Mouse (Mus musculus) neural tube, embryonic 10.5 days (tissue): Measurements from ENCODE around the gene Plscr1.

Experiments used
- DNase-seq: peaks from one replicate; pipeline ENCODE4 v3.0.0-alpha.2; 2017; ENCODE audit warnings: low spot score; ENCODE audit errors: extremely low spot score

Gene Plscr1

DNA sequence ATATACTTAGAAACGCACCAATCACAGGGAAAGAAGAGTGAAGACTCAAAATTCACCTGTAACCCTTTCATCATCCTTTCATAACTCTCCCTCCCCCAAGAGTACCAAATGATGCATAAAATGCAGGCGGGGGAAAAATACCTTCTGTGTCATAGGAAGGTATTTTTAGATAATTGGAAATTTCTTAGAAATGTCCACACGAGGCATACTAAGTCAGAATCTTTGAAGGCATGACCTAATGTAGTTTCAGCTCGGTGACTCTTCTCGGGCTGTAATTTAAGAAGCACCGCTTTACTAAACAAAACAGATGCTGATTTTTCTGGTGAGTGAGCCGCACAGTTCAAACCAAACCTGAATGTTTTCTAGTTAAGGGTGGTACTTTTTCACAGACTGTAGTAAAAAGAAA is at the start of gene Plscr1:
Gene Plscr1 (plus strand): TSS at position 304 of the 406 bp plus-strand sequence.
- no peak for DNase-seq

DNA sequence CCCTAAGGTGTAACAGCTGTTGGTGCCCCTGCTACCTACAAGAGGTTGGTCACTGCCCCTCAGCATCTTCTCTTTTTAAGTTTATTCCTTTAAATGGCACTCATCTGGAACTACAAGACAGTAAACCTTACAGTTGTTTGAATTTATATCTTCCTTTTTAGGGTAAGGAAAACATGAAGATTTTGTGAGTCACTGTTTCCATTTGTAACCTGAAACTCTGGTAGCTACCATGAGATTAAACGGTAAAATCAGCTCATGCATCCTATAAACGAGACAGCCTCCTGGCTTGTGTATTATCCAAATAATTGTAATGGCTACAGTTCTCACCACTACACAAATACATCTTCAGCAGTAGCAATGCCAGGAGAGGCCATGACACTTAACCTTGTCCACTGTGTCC is 45.2 kb upstream of the Plscr1 start:
- DNase-seq = no peak

DNA sequence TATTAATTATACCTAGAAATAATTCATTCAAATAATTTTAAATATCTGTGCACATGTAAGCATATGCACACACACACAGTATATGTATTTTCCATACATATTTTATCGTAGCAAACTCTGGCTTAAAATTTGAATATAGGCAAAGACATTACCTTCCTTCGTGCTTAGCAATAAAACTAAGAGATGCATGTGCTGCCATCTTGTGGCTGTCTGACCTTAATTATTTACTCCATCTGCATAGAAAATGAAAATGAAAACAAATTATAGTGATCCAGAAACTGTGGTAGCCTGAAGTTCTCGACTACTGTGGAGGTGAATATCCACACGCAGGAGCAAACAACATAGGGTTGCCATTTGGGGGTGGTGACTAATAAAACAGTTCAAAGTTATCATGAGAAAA is 42.2 kb upstream of the Plscr1 start:
- no peak for DNase-seq

- DNase-seq = no peak
Measured at GRCm38 (mm10) chr9:92207757-92208156, 41.8 kb upstream of the Plscr1 start.

GRCm38 (mm10) chr9:92209850-92210249 is 39.7 kb upstream of the Plscr1 start:
- no peak for DNase-seq

GRCm38 (mm10) chr9:92210386-92210967 is 39.1 kb upstream of the Plscr1 start:
- DNase-seq = no peak

DNA sequence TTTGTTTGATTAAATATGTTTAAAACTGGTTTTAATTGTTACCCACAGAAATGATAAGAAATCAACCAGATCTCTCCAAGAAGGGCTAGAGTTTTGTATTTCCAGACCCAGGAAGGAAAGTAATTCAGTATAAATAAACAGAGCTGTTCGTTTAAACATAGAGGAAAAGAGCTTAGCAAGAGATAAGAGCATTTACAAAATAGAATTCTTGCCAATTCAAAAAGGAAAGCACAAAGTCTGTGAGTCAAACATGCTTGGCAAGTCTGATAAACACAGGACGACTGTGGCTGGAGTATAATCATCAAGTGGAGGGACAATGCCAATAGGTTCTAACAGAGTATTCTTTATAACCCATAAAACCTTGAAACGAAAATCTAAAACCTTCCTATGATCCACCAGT is 38.5 kb upstream of the Plscr1 start:
- no peak for DNase-seq

GRCm38 (mm10) chr9:92217484-92217883 is 32.1 kb upstream of the Plscr1 start:
- no peak for DNase-seq

- no peak for DNase-seq
Measured at GRCm38 (mm10) chr9:92217896-92218295, 31.7 kb upstream of the Plscr1 start.

DNA sequence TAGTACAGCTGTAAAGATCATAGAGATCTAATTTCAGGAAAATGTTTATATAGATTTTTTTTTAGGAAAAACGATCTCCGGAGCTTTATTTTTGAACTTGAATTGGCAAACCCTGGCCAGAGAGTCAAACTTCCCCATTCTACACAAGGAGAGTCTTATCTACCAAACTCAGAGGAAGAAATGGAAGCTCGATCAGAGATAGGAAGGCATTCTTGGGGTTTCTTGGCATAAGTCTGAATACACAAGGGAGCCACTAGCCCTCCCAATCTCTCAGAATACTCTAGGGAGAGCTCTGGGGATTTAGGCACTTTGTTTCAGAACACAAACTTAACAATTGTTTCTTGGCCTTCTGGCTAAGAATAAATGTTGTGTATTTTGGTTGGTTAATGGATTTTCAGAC is 29.4 kb upstream of the Plscr1 start:
- no peak for DNase-seq

DNA sequence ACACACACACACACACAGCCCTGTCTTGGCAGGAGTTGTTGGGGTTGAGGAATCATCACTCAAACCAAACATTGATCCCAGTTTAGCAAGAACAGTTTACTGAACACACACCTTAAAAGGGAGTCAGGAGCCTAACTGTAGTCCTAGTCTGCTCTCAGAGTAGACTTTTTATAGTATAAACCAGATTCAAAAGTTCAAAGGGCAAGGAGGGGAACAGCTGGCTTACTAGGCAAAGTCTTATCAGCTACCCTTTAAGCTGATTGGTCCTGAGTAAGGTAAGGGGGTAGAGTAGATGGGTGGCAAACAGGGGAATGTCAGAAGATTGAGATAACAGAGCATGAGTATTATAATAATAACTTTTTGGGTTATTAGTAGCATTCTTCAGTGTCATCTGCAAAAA is 28.1 kb upstream of the Plscr1 start:
- no peak for DNase-seq

GRCm38 (mm10) chr9:92224598-92225231 is 24.8 kb upstream of the Plscr1 start:
- DNase-seq = no peak

DNA sequence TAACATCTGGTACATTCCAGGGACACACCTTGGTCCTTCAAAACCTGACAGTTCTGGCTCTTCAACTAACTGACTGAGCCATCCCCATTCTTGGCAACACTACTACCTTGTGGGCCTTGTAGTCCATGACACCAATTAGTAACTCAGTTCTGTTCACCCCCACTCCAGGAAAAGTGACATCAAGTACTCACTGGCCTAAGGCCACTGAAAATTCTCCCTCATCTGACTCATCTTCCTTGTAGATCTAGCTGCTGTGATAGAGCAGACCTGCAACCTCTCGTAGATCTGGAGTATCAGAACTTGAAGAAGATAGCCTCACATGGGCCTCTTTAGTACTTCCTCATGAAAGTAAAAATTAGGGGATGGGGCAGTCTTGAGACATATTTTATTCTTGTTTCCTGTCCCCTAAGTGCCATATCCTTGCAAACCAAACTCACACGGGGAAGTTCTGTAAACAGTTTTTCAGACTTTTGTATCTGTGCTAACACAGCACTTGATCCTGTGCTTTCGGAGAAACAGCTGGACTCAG is 23.4 kb upstream of the Plscr1 start:
- DNase-seq = no peak

GRCm38 (mm10) chr9:92226795-92227194 is 22.8 kb upstream of the Plscr1 start:
- DNase-seq = no peak

GRCm38 (mm10) chr9:92228867-92229832 is 20.4 kb upstream of the Plscr1 start:
- DNase-seq = no peak

GRCm38 (mm10) chr9:92229833-92230205 is 19.7 kb upstream of the Plscr1 start:
- no peak for DNase-seq

- no peak for DNase-seq
Measured at GRCm38 (mm10) chr9:92234901-92235458, 14.6 kb upstream of the Plscr1 start.

GRCm38 (mm10) chr9:92248773-92249446 is 640 bp upstream of the Plscr1 start:
- DNase-seq = no peak

DNA sequence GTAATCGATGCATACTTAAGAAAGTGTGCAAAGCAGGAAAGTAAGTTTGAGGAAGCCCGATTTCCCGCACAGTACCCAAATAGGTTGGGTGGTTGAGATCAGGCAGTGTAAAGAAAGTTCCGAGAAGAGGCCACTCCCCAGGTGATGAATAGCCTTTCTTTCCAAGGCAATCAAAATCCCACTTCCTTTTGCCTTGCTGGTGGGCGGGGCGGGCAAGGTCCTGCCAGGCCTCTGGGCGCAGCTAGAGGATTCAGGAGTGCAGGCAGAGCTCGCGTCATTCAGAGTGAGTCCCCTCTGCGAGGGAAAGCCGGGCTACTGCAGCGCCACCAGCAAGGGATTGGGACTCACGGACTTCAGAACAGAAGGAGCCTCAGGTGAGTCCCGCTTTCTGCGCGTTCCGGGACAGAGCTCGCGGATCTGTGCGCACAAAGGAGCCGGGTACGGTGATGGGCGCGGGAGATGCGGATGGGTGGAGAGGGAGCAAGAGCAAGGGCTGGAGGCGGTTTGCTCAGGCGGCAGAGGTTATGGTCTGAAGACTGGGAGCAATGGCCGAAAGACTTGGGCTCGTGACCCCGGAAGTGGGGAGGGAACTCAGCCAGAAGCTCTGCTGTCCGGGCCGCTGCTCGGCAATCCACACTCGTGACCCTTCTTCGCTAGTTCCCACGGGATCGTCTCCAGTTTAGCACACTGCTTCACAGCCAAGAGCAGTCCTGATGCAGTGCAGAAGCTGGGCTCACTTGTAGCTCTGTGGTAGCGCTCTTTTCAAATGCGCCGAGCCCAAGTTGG is 630 bp downstream of the Plscr1 start:
- peak; percentile 82 for DNase-seq

DNA sequence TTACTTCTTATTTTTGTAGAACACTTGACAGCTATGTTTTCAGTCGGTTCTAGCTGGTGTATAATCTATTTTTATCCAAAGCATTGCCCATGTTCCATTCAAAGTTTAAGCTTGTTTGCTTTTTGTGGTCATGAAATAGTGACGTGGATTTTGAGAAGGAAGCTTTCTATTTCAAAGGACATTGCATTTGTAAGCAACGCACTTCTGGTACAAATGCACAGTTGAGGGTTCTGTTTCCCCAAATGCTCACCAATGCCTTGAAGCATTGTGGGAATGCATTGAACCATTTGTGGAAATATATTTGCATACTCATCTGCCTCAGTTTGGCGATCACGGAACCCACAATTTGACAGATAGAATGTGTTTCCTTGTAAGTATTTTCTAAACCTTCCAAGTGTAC is 3.2 kb downstream of the Plscr1 start:
- no peak for DNase-seq
